Mouse (Mus musculus): ENCODE measurements around the gene Fam185a.

- TF ChIP-seq CTCF (IDR thresholded peaks at IDR 0.05): no peak
- TF ChIP-seq EP300 (IDR thresholded peaks at IDR 0.05): no peak
Measured at GRCm38 (mm10) chr5:21426666-21427065, 1.9 kb downstream of the Fam185a start.

Measured in lung, postnatal 0 days (tissue).